Mouse (Mus musculus) heart, adult 2 months (tissue): Measurements from ENCODE around the gene Myo9b.

Experiments
- CTCF ChIP-seq: fragments of 200-600 bp; IDR thresholded peaks from 2 replicates; pipeline ENCODE4 v1.8.1; 2022; ENCODE audit warnings: antibody characterized with exemption, mild to moderate bottlenecking, moderate library complexity
- EP300 ChIP-seq: fragments of 200-500 bp; IDR thresholded peaks from 2 replicates; pipeline ENCODE4 v1.6.1; 2011; ENCODE audit warnings: low read depth, low read length, control low read depth; ENCODE audit not compliant: insufficient read depth
- POLR2A ChIP-seq: fragments of 200-500 bp; IDR thresholded peaks from 2 replicates; pipeline ENCODE4 v1.6.1; 2011; ENCODE audit warnings: mild to moderate bottlenecking, low read depth, low read length, control low read depth; ENCODE audit not compliant: insufficient read depth

GRCm38 (mm10) chr8:71401454-71401853 lies 128.9 kb downstream of the Myo9b start:
- TF ChIP-seq POLR2A (no peak), CTCF (no peak), EP300 (no peak)
